Mouse (Mus musculus) ovary, postnatal 10 days (tissue): Measurements from ENCODE around the gene Gm10563.
"Not testable (repeated sequence)": the region's sequence is repeated elsewhere in the genome, so short reads cannot be mapped to it uniquely, and the experiment has no call there.

ENCODE experiments used
- DNase-seq: peaks from one replicate; pipeline ENCODE4 v3.0.0; 2022; ENCODE audit warnings: low spot score

Gm10563 gene

GRCm38 (mm10) chr4:155598536-155598935 lies 46.7 kb downstream of the Gm10563 start:
- no peak for DNase-seq

GRCm38 (mm10) chr4:155596606-155597005 lies 48.6 kb downstream of the Gm10563 start:
- no peak for DNase-seq

- no peak for DNase-seq
Measured at GRCm38 (mm10) chr4:155595777-155596176, 49.4 kb downstream of the Gm10563 start.

DNA sequence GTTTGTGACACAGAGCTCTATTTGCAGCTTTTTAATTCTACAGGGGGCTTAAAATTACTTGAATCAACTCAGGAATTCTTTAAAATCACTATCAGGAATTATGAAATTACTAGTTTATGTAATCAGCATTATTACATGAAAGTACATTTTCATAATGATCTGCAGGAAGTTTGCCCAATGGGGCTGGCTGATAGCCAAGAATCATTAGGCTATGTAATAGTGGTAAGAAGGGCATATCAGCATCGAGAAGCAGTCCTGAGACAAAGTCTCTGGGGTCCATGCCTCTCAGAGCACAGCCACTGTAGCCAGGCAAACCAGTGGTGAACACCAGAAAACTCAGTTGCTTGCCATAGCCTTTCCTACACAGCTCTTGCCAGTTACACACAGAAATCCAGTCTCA lies 51.4 kb downstream of the Gm10563 start:
- DNase-seq, result no peak

DNA sequence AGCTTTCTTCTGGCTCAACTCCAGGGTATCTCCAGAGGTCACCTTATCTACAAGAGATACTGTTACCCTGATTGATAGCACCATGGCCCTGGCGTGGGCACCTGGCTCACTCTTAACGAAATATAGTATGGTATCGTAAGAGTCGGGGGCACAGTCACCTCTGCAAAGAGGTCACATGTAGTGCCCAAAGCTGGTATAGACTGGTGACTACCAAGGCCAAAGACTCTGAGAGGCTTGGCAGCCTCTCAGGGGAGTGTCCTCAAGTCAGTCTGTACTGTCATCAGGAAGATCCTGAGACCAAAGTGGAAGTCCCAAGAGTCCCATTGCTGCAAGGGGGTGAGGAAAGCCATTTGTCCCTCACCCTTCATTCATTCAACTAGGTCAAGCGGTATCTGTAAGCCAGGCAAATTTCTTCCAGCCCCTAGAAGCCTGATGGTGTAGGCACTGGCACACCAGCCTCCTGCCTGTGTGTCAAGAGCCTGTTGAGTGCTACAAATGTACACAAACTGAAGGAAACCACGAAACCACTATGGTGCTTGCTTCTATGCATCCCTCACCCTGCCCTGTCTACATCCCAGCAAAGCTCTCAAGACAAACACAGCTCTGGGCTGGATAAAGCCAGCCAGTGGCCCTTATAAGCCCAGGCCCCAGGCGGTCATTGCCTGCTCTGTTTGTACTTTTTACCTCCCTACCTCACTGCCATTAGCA lies 54.0 kb downstream of the Gm10563 start:
- DNase-seq, result no peak

GRCm38 (mm10) chr4:155589356-155589755 lies 55.9 kb downstream of the Gm10563 start:
- DNase-seq, result no peak

GRCm38 (mm10) chr4:155582279-155582905 lies 62.8 kb downstream of the Gm10563 start:
- DNase-seq, result no peak

GRCm38 (mm10) chr4:155580420-155580819 lies 64.8 kb downstream of the Gm10563 start:
- no peak for DNase-seq

GRCm38 (mm10) chr4:155578336-155579125 lies 66.7 kb downstream of the Gm10563 start:
- DNase-seq, result peak; percentile 44

GRCm38 (mm10) chr4:155577741-155578140 lies 67.5 kb downstream of the Gm10563 start:
- DNase-seq, result no peak

DNA sequence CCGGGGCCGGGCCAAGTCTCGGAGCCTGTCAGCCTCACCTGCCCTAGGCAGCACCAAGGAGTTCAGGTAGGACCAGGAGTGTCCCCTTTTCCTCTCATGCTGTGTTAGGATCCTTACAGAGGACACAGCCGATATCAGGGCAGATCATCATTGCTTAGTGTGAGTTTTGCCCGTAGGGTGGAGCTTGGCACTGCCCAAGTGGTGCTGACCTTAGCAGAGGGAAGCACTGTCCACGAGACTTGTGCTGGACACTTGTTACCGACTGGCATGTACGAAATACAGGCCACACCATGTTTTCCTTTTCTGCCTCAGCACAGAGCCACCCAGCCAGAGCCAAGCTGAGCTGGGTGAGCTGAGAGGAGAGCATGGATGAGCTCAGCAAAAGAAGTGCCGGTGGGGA lies 68.1 kb downstream of the Gm10563 start:
- no peak for DNase-seq

DNA sequence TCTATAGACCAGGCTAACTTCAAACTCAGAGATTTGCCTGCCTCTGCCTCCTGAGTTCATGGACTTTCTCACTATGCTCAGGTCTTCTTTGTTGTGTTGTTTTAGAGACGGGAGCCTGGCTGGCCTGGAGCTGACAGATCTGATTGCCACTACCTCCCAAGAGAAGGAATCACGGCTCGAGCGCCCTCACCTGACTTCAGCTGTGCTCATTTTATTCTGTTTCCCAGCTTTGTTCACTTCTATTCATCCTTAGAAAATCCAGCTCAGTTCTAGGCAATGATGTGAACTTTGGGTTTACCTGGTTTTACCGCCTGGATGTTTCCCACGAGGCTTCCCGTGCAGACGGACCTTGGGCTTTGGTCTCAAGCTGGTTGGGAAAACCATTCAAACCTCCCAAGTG lies 69.7 kb downstream of the Gm10563 start:
- DNase-seq, result no peak

GRCm38 (mm10) chr4:155574931-155575330 lies 70.3 kb downstream of the Gm10563 start:
- DNase-seq, result no peak

DNA sequence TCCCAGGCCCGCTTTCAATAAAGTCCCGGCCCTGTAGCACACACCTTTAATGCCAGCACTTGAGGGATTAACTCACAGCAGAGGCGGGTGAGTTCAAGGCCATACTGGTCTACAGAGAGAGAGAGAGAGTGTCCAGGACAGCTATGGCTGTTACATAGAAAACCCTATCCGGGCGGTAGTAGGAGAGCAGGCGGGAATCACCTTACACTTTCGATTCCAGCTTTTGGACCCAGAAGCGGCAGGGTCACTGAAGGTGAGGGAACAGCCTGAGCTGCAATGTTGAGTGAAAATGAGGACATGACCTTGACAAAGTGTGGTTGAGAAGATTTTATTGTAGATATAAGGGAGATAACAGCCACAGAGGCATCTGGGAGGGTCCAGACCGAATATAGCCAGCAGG lies 71.3 kb downstream of the Gm10563 start:
- DNase-seq, result no peak

GRCm38 (mm10) chr4:155573155-155573554 lies 72.1 kb downstream of the Gm10563 start:
- DNase-seq, result no peak

DNA sequence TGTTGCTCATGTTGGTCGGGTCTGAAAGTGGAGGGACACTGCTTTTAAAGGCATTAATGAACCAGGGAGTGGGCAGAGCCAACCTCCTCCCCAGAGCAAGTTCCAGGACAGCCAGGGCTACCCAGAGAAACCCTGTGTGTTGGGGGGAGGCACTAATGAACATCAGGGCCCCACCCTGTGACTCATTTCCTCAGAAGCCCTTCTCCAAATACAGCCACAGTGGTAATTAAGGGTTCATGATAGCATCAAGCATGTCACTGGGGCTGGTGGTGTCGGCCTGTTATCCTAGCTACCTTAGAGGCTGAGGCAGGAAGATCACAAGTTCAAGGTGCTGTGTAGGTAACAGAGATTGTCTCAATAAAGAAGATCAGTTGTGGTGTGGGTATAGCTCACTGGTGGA lies 73.8 kb downstream of the Gm10563 start:
- no peak for DNase-seq

GRCm38 (mm10) chr4:155570315-155570714 lies 74.9 kb downstream of the Gm10563 start:
- DNase-seq, result not testable (repeated sequence)

- no peak for DNase-seq
Measured at GRCm38 (mm10) chr4:155569818-155570217, 75.4 kb downstream of the Gm10563 start.

DNA sequence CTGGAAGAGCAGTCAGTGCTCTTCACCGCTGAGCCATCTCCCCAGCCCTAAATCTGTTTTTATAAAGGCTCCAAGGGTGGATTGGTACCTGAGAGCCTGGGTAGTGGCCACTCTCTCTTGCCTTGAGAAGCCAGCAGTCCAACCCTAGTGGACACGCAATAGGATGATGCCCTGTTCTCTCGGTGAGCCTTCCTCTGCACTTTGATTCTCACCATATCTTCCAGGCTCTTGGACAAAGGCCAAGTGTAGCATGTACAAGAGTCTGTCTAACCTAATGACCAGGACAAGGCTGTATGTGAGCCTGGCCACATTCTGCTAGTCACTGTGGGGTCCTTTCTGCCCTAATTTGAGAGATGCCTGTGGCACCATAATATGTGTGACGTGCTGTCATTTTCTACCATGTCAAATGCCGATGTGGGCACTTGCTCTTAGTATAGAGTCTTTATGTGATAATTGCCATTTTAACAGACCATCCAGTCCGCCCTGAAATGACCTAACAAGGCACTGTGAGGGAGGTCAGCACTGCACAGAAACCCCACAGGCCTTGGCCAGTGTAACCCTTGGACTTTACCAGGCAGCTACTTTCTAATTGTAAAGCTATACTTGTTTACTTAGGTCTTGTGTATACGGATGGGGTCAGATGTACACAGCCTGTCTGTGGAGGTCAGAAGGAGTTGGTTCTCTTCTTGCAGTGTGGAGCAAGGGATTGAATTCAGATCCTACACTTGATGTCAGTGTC lies 76.4 kb downstream of the Gm10563 start:
- no peak for DNase-seq

DNA sequence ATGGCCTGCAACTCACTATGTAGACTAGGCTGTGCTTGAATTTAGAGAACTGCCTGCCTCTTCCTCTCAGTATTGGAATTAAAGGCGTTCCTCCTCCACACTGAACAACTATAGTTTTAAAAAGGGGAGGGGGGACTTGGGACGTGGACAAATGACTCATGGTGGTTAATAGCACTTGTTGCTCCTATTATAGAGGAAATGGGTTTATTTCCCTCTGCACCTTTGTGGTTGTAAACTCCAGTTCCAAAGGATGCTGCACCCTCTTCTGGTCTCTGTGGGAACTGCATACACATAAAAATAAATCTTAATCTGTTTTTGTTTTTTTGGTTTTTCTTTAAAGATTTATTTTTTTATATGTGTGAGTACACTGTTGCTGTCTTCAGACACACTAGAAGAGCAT lies 77.0 kb downstream of the Gm10563 start:
- no peak for DNase-seq

- DNase-seq, result no peak
Measured at GRCm38 (mm10) chr4:155566555-155566954, 78.7 kb downstream of the Gm10563 start.
